Mouse (Mus musculus) cortical plate, adult 2 months (tissue): ENCODE results near the gene Pilra.

Source experiments
- CTCF ChIP-seq: fragments of 200-500 bp; IDR thresholded peaks from 2 replicates; pipeline ENCODE4 v1.5.1; 2011; ENCODE audit warnings: mild to moderate bottlenecking, control low read depth, low read length; ENCODE audit not compliant: insufficient read depth; ENCODE audit errors: extremely low read depth
- POLR2A ChIP-seq: fragments of 200-500 bp; IDR thresholded peaks from 2 replicates; pipeline ENCODE4 v1.6.1; 2011; ENCODE audit warnings: mild to moderate bottlenecking, low read length, control low read depth; ENCODE audit not compliant: insufficient read depth; ENCODE audit errors: extremely low read depth

DNA sequence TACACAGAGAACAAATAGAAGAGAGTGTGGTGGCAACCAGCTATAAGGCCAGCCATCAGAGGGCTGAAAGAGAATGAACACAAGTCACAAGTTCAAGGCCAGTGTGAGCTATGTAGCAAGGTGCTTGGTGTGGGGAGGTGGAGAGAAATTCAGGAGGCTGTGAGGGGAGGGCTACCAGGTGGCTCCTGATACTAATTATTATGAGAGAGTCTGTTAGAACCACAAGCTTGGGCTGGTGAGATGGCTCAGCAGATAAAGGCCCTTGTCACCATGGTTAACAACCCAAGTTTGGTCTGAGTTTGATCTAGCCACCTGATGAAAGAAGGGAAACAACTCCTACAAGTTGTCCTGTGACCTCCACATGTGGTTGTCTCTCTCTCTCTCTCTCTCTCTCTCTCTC is 63.3 kb downstream of the Pilra start:
- TF ChIP-seq CTCF (no peak), POLR2A (no peak)
